Mouse (Mus musculus) lung, postnatal 0 days (tissue): ENCODE measurements around the gene Fiz1. TPM values are rescaled to one million over a fixed set of nuclear protein-coding genes. Genes with fewer than 3 reads are reported as not detected.
A peak's percentile ranks its signal among the peaks of the same experiment; 100 is the strongest.

Source experiments
- ATAC-seq: fragments of 200-750 bp; cut with Nextera tagmentation; 2 replicates; pipeline ENCODE4 v1.8.0; 2017; ENCODE audit warnings: moderate library complexity
- DNase-seq: peaks from one replicate; pipeline ENCODE4 v3.0.0-alpha.2; 2016; ENCODE audit warnings: low spot score
- H3K27ac ChIP-seq: fragments of 300-500 bp; sonication (generic); 2 replicates; pipeline ENCODE4 v1.5.1; 2014; ENCODE audit warnings: antibody characterized with exemption, mild to moderate bottlenecking, low read length, mixed read lengths
- H3K27me3 ChIP-seq: fragments of 300-500 bp; sonication (generic); replicated peaks from 2 replicates; pipeline ENCODE4 v1.6.1; 2014; ENCODE audit warnings: low read length, mixed read lengths; ENCODE audit not compliant: insufficient read depth
- H3K36me3 ChIP-seq: fragments of 300-500 bp; sonication (generic); 2 replicates; pipeline ENCODE4 v1.6.1; 2014; ENCODE audit warnings: low read length, mixed read lengths; ENCODE audit not compliant: insufficient read depth
- H3K4me1 ChIP-seq: fragments of 300-500 bp; sonication (generic); 2 replicates; pipeline ENCODE4 v1.6.1; 2014; ENCODE audit warnings: antibody characterized with exemption, low read depth, low read length, mixed read lengths; ENCODE audit not compliant: insufficient read depth
- H3K4me2 ChIP-seq: fragments of 300-500 bp; sonication (generic); replicated peaks from 2 replicates; pipeline ENCODE4 v1.6.1; 2014; ENCODE audit warnings: low read depth, mild to moderate bottlenecking, low read length, moderate library complexity, mixed read lengths
- H3K4me3 ChIP-seq: fragments of 300-500 bp; sonication (generic); 2 replicates; pipeline ENCODE4 v1.5.1; 2014; ENCODE audit warnings: low read depth, low read length
- H3K9ac ChIP-seq: fragments of 300-500 bp; sonication (generic); replicated peaks from 2 replicates; pipeline ENCODE4 v1.6.1; 2014; ENCODE audit warnings: low read depth, mild to moderate bottlenecking
- H3K9me3 ChIP-seq: fragments of 300-500 bp; sonication (generic); 2 replicates; pipeline ENCODE4 v1.6.1; 2016; ENCODE audit warnings: low read length, mixed read lengths
- CTCF ChIP-seq: IDR thresholded peaks from 2 replicates; pipeline ENCODE4 v1.5.1; 2016; ENCODE audit warnings: antibody characterized with exemption, mild to moderate bottlenecking
- EP300 ChIP-seq: IDR thresholded peaks from 2 replicates; pipeline ENCODE4 v1.6.1; 2016; ENCODE audit warnings: antibody characterized with exemption, mild to moderate bottlenecking, control low read depth
- WGBS: fragments of 180-500 bp; shearing (Covaris S2); extraction: QIAGEN DNeasy Blood & Tissue Kit; methylation state at CpG from one replicate; pipeline ENCODE4 v1.1.7; 2014; 5-methylcytosine and 5-hydroxymethylcytosine counted together
- polyA plus RNA-seq: library from polyadenylated mRNA; unstranded; fragments of >200 nt; fragmentation: Nextera tagmentation; extraction: Ambion mirVana; gene quantifications from 2 replicates; pipeline ENCODE4 v1.2.1, GENCODE M21; 2015

The Fiz1 gene
- polyA plus RNA-seq, 1 experiment from 2014 or later: 20.8 TPM

DNA sequence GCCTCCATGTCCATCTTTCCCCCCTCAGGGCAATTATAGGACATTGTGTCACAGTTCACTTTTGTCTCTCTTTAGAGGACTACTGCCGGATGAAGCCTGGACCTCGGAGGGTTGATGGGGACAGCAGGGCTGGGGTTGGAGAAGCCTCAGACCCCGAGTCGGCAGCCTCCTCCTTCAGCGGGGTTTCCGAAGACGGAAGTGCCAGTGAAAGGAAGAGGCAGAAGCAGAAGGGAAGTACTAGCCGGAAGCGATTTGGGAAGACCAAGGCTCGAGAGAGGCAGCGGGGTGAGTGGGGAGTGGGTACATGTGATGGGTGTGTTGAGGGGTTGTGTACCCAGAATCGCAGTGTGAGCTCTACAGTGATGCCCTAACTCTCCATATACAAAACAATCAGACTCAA is 44.9 kb upstream of the Fiz1 start:
- Histone ChIP-seq H3K4me1 (peaks cover 11% of the 10 kb centered on the region; the same call in 1 of the 2 replicates), H3K4me2 (no peak overlapping the region), H3K36me3 (no peaks in the 10 kb centered on the region), H3K27me3 (peaks cover 39% of the 10 kb centered on the region), H3K27ac (no peak overlapping the region), H3K9me3 (no peaks in the 10 kb centered on the region), H3K4me3 (no peak overlapping the region), H3K9ac (no peak overlapping the region)
- ATAC-seq (no peak), DNase-seq (no peak)
- WGBS: 87% methylated on average over 12 of the region's 12 CpGs
- TF ChIP-seq EP300: no peak
- TF ChIP-seq CTCF: no peak

DNA sequence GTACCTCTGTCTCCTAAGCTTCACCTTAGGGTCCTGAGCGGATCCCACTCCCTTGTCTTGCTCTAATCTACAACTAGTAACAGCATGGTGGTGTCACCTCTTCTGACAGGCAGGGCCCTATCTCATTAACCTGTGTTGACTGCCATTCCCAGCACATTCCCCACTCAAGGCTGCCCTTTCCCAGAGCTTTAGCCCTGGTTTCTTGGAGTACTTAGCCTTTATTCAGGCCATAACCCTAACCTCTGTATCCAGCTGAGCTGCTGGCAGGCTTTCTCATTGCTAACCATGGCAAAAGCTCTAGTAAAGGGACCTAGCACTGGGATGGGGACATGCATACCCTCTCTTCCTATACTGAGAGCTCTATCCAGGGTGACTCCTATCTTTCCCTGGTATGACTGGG is 44.1 kb upstream of the Fiz1 start:
- no peak overlapping the region for H3K27ac ChIP-seq
- H3K9ac ChIP-seq: no peak overlapping the region
- DNase-seq (no peak), ATAC-seq (no peak)
- H3K36me3 ChIP-seq: no peaks in the 10 kb centered on the region
- no peak overlapping the region for H3K4me3 ChIP-seq
- no peak overlapping the region for H3K4me2 ChIP-seq
- H3K27me3 ChIP-seq: peaks cover 45% of the 10 kb centered on the region
- 86% methylated on average over 1 of the region's 1 CpGs for WGBS
- peaks cover 13% of the 10 kb centered on the region; the same call in 1 of the 2 replicates for H3K4me1 ChIP-seq
- TF ChIP-seq EP300 (no peak), CTCF (no peak)
- no peaks in the 10 kb centered on the region for H3K9me3 ChIP-seq

- no peak overlapping the region for H3K4me2 ChIP-seq
- TF ChIP-seq EP300 (no peak), CTCF (peak; percentile 30; the same call in 1 of the 2 replicates)
- DNase-seq (peak; percentile 23), ATAC-seq (no peak)
- H3K27me3 ChIP-seq: peaks cover 54% of the 10 kb centered on the region
- H3K9ac ChIP-seq: no peak overlapping the region
- H3K27ac ChIP-seq: no peak overlapping the region
- WGBS: 32% methylated on average over 11 of the region's 11 CpGs
- no peaks in the 10 kb centered on the region for H3K36me3 ChIP-seq
- peaks cover 12% of the 10 kb centered on the region for H3K4me1 ChIP-seq
- H3K9me3 ChIP-seq: no peaks in the 10 kb centered on the region
- no peak overlapping the region for H3K4me3 ChIP-seq
Measured at GRCm38 (mm10) chr7:5057804-5058203, 43.3 kb upstream of the Fiz1 start.

DNA sequence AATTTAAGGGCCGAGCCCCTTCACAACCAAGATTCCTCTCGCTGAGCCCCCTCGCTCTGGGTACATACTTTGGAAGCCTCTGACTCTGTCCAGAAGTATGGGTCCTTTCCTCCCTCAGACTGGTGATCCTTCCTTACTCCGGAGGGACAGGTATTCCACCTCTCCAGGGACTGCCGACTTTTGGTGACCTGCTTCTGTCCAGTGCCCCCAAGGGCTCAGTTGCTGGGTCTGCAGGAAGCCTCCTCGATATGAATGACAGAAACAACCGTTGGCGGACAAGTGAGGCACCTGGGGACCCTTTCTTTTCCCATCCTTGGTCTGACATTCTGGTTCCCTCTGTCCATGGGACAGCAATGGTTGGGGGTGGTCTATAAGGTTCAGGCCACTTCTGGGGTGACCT is 42.9 kb upstream of the Fiz1 start:
- peaks cover 54% of the 10 kb centered on the region for H3K27me3 ChIP-seq
- no peak overlapping the region; the same call in 1 of the 2 replicates for H3K9ac ChIP-seq
- 25% methylated on average over 8 of the region's 8 CpGs for WGBS
- peaks cover 14% of the 10 kb centered on the region for H3K4me1 ChIP-seq
- no peaks in the 10 kb centered on the region for H3K36me3 ChIP-seq
- no peak overlapping the region for H3K4me3 ChIP-seq
- no peak overlapping the region for H3K4me2 ChIP-seq
- no peaks in the 10 kb centered on the region for H3K9me3 ChIP-seq
- TF ChIP-seq CTCF: no peak
- TF ChIP-seq EP300: no peak
- ATAC-seq (no peak), DNase-seq (no peak)
- H3K27ac ChIP-seq: no peak overlapping the region

GRCm38 (mm10) chr7:5056651-5057263 is 42.3 kb upstream of the Fiz1 start:
- no peak overlapping the region for H3K27ac ChIP-seq
- H3K27me3 ChIP-seq: peaks cover 54% of the 10 kb centered on the region
- ATAC-seq (no peak), DNase-seq (no peak)
- no peaks in the 10 kb centered on the region for H3K9me3 ChIP-seq
- no peak overlapping the region; the same call in 1 of the 2 replicates for H3K9ac ChIP-seq
- TF ChIP-seq CTCF: no peak
- TF ChIP-seq EP300: no peak
- H3K36me3 ChIP-seq: no peaks in the 10 kb centered on the region
- 3% methylated on average over 50 of the region's 55 CpGs for WGBS
- peak overlapping the region; percentile 19; the same call in 1 of the 2 replicates for H3K4me3 ChIP-seq
- peaks cover 19% of the 10 kb centered on the region for H3K4me1 ChIP-seq
- peak overlapping the region; percentile 49 for H3K4me2 ChIP-seq

DNA sequence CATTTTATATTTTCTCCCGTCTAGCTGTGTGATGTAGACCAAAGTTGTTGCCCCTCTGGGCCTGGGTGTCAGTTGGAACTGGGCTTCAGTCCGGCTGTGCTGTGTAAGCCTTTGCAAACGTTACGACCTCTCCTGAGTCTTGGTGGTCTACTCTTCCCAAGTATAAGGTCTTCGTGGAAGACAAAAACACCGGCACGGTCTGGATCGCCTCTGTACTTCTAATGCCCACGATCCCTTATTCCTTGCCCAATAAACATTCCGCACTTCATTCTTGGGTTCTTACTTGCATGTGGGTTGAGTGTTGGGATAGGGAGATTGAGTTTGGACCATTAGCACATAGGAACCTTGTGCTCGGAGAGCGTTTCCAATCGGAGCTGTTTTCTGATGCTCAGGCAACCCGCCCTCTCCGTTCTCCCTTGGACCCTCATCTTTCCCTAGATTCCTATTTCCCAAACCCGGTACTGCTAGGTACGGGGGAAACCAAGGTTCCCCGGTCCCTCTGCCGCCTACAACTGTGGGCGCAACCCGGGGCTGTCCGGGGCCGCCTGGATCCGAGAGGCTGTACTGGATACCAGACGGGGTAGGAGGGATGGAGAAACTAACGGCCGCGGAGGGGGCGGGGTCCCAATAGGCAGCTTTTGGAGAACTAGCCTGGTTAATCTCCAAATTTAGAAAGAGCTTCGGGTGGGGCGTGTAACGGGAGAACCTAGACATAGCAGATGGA is 39.1 kb upstream of the Fiz1 start:
- no peaks in the 10 kb centered on the region for H3K36me3 ChIP-seq
- TF ChIP-seq CTCF: no peak
- no peak for TF ChIP-seq EP300
- peaks cover 20% of the 10 kb centered on the region for H3K4me1 ChIP-seq
- peak overlapping the region; percentile 19; the same call in 1 of the 2 replicates for H3K4me3 ChIP-seq
- ATAC-seq (no peak), DNase-seq (no peak)
- peak overlapping the region; percentile 38 for H3K4me2 ChIP-seq
- WGBS: 12% methylated on average over 32 of the region's 32 CpGs
- H3K27me3 ChIP-seq: peaks cover 54% of the 10 kb centered on the region
- no peaks in the 10 kb centered on the region for H3K9me3 ChIP-seq
- no peak overlapping the region for H3K27ac ChIP-seq
- H3K9ac ChIP-seq: no peak overlapping the region
